Mouse (Mus musculus) E14TG2a.4 (cell line): ENCODE measurements around the gene Osbpl7.

Source experiments
- H3K27me3 ChIP-seq: 2 replicates; pipeline ENCODE4 v1.6.1; 2014; ENCODE audit warnings: low read length, control low read depth; ENCODE audit not compliant: insufficient read depth
- H3K36me3 ChIP-seq: 2 replicates; pipeline ENCODE4 v1.6.1; 2014; ENCODE audit warnings: low read length, control low read depth; ENCODE audit not compliant: insufficient read depth
- H3K4me1 ChIP-seq: replicated peaks from 2 replicates; pipeline ENCODE4 v1.6.1; 2014; ENCODE audit warnings: low read depth, low read length, control low read depth
- H3K4me3 ChIP-seq: replicated peaks from 2 replicates; pipeline ENCODE4 v1.5.1; 2014; ENCODE audit warnings: mild to moderate bottlenecking, low read length
- H3K9me3 ChIP-seq: 2 replicates; pipeline ENCODE4 v1.6.1; 2014; ENCODE audit warnings: low read length, control low read depth
- CTCF ChIP-seq: conservative IDR thresholded peaks from 2 replicates; pipeline ENCODE4 v1.5.1; 2014; ENCODE audit warnings: low read length
- NANOG ChIP-seq: IDR thresholded peaks from 2 replicates; pipeline ENCODE4 v1.6.1; 2014; ENCODE audit warnings: borderline replicate concordance, low read length, mixed read lengths
- POU5F1 ChIP-seq: IDR thresholded peaks from 2 replicates; pipeline ENCODE4 v1.6.1; 2014; ENCODE audit warnings: low read length, borderline replicate concordance

The Osbpl7 gene

DNA sequence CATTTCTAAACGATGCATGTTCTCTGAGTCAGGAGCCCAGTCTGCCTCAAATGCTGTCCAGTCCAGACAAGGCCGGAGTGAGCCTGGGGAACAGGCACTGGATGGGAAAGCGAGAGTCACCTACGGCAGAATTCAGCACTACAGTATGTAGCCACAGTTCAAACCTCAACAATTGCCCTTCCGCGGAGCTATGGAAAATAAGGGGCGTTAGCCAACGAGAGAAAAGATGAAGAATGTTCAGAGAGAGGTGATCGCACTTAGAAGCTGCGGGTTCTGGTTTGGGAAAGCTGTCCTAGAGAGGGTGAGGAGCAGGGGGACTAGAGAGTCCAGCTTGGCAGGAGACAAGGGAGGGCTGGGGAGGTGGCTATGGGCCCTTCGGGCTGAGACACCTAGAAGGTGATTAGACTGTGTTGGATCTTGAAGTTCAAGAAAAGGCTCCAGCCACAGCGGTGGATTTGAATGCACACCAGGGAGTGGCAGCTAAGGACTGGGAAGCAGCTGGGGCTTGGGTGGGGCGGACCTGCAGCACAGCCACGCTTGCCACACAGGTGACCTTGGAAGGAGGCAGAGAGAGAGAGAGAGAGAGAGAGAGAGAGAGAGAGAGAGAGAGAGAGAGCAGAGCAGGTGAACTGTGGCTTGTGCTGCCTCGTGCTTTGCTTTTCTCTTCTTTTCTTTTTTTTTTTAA, 34.5 kb downstream of the Osbpl7 start:
- no peaks in the 10 kb centered on the region for H3K36me3 ChIP-seq
- no peak overlapping the region for H3K4me3 ChIP-seq
- H3K9me3 ChIP-seq = peaks cover 19% of the 10 kb centered on the region
- no peak for TF ChIP-seq NANOG
- TF ChIP-seq POU5F1 = no peak
- TF ChIP-seq CTCF = no peak
- peaks cover 32% of the 10 kb centered on the region for H3K4me1 ChIP-seq
- H3K27me3 ChIP-seq = peaks cover 21% of the 10 kb centered on the region

DNA sequence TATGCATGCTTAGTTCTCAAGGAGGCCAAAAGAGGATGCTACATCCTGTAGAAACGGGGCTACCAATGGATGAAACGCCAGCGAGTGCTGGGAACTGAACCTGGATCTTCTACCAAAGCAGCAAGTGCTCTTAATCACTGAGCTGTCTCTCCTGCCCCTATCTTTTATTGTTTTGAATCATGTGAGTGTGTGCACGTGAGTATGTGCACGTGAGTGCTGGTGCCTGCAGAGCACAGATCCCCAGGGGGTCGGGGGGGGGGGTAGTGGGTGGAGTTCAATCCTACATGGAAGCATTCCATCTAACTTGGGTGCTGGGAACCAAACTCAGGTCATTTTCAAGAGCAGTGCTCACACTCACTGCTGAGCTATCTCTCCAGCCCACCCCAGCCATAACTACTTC, 35.9 kb downstream of the Osbpl7 start:
- Histone ChIP-seq H3K4me1 (peaks cover 32% of the 10 kb centered on the region), H3K36me3 (no peaks in the 10 kb centered on the region), H3K9me3 (peaks cover 19% of the 10 kb centered on the region), H3K27me3 (peaks cover 21% of the 10 kb centered on the region), H3K4me3 (no peak overlapping the region)
- TF ChIP-seq POU5F1 (no peak), NANOG (no peak), CTCF (no peak)

DNA sequence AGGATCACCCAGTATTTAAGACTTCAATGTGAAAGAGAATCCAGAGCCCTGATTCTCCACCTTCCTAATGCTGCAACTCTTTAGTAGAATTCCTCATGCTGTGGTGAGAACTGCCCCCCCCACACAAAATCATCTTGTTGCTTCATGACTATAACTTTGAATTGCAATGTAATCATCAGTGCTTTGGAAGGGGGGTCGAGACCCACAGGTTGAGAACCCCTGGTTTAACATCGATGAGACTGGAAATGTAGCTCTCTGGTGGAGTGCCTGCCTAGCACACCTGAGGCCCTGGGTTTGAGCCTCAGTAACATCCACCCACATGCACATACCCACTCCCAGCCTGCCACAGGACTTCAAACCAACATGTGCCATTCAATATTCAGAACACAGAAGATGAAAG, 44.2 kb downstream of the Osbpl7 start:
- H3K36me3 ChIP-seq = no peaks in the 10 kb centered on the region
- peaks cover 12% of the 10 kb centered on the region for H3K4me1 ChIP-seq
- peaks cover 51% of the 10 kb centered on the region for H3K27me3 ChIP-seq
- no peak for TF ChIP-seq NANOG
- TF ChIP-seq POU5F1 = no peak
- TF ChIP-seq CTCF = no peak
- no peaks in the 10 kb centered on the region for H3K9me3 ChIP-seq
- H3K4me3 ChIP-seq = no peak overlapping the region

DNA sequence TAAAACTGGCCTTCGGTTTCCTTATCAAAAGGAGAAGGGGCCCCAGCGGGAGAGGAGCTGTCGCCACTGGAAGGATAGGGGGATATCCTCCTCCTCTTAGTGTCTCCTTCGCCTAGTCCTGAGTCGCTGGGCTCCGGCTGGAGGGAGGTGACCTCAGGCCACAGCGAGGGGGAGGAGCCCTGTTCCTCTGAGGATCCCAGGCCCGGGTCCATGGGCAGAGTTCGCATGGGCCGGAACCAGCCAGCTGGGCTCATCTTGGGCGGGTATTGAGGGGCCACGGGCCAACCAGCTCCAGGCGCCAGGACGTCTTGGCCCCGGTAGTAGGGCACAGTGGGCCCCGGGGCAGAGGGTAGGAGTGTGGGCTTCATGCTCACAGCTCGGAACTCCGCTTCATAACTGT, 48.4 kb downstream of the Osbpl7 start:
- Histone ChIP-seq H3K9me3 (no peaks in the 10 kb centered on the region), H3K27me3 (peaks cover 64% of the 10 kb centered on the region), H3K4me1 (peaks cover 14% of the 10 kb centered on the region), H3K36me3 (no peaks in the 10 kb centered on the region), H3K4me3 (peak overlapping the region; percentile 69)
- TF ChIP-seq POU5F1 (no peak), NANOG (no peak), CTCF (no peak)

DNA sequence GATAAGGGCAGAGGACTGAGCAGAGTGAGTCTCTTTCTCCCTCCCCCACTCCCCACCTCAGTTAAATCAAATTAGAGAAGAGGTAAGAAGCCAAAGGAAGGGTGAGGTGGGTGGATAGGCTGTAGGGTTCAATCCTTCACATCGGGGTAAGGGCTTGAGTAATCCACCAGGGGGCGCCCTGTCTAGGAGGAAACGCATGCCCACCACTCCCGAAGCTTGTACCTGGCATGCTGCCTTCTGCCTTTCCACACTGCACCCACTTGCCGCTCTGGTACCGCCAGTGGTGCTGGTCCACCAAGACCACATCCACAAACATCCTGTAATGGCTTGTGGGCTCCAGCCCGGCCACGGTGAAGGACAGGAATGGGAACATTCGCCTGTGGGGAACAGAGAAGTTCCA, 51.3 kb downstream of the Osbpl7 start:
- Histone ChIP-seq H3K27me3 (peaks cover 56% of the 10 kb centered on the region), H3K9me3 (no peaks in the 10 kb centered on the region), H3K4me3 (no peak overlapping the region), H3K36me3 (no peaks in the 10 kb centered on the region), H3K4me1 (peaks cover 14% of the 10 kb centered on the region)
- TF ChIP-seq CTCF (peak; percentile 82), NANOG (no peak), POU5F1 (no peak)

DNA sequence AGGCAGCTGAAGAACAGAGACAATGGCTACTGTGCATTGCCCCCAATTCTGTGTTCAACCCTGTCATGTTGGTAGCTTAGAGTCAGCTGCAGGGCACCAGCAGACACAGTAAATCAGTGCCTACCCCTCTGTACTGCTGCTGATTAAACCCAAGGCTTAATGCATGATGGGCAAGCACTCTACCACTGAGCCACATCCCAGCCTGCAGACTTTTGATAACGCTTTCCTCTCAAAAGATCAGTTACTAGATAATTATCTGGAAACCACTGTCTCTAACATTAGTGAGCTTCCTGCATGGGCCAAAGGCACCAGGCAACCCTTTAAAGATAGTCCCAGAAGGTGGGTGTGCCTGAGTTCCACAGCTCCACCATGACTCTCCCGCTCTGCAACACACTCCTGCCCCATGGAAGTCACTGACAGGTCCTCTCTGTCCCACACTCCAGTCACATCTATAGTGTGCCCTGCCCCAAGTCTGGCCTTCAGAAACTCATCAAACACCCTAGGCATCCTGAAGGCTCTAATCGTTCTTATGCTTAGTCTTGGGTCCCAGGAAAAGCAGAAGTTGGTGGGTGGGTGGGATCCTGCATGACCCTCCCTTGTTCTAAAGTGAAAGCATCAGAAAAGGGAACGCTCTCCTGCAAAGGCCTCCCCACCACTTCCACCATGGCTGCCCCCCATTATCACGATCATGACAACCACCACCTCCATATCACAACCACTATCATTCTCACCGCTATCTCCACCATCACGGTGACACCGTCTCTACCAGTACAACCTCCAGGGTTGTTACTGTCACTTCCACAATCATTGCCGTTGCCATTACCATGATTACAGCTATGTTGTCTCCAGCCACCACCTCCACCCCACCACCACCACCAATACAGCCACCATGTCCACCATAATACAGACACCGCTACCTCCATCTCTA, 53.0 kb downstream of the Osbpl7 start:
- H3K36me3 ChIP-seq = no peaks in the 10 kb centered on the region
- peaks cover 10% of the 10 kb centered on the region for H3K4me1 ChIP-seq
- H3K4me3 ChIP-seq = no peak overlapping the region
- H3K27me3 ChIP-seq = peaks cover 39% of the 10 kb centered on the region
- TF ChIP-seq CTCF (no peak), POU5F1 (no peak), NANOG (no peak)
- no peaks in the 10 kb centered on the region for H3K9me3 ChIP-seq

DNA sequence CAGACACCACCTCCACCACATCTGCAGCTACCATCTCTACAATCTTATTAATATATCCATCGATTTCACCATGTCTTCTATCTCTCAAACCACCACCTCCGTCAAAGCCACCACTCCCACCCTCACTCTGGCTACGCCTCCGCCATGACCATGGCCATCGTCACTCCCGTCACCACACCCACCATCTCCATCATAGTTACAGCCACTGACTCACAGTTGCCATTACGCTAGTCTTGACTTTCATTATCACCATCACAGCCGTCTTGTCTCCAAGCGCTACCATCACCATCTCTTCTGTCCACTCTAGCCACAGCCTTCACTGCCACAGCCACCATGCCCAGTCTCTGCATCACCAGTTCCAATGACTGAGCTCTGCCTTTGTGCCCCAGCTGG, 53.7 kb downstream of the Osbpl7 start:
- no peaks in the 10 kb centered on the region for H3K9me3 ChIP-seq
- H3K27me3 ChIP-seq = peaks cover 33% of the 10 kb centered on the region
- peaks cover 3% of the 10 kb centered on the region for H3K4me1 ChIP-seq
- no peak overlapping the region for H3K4me3 ChIP-seq
- no peak for TF ChIP-seq POU5F1
- TF ChIP-seq NANOG = no peak
- TF ChIP-seq CTCF = no peak
- no peaks in the 10 kb centered on the region for H3K36me3 ChIP-seq

DNA sequence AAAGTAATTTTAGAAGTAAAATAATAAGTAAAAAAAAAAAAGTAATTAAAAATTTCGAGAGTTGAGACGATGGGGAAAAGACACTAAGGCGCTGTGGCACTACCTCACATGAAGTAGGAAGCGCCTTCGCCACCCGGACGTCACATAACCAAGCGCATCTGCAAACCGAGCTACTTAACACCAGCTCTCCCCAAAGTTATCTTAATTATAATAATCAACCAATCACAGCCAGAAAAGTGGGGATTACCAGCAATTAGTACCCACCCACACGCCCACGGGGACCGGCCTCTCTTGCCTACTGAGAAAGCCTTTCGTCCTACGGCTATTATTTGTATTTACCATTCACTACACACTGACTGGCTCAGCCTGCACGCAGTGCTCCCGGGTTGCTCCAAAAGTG, 58.5 kb downstream of the Osbpl7 start:
- no peak for TF ChIP-seq POU5F1
- TF ChIP-seq CTCF = no peak
- TF ChIP-seq NANOG = no peak
- H3K9me3 ChIP-seq = no peaks in the 10 kb centered on the region
- 0 out of 2 replicates have a peak, but pooled peaks cover 2% of the 10 kb centered on the region for H3K4me1 ChIP-seq
- H3K36me3 ChIP-seq = no peaks in the 10 kb centered on the region
- peaks cover 29% of the 10 kb centered on the region for H3K27me3 ChIP-seq
- H3K4me3 ChIP-seq = no peak overlapping the region
